Mouse (Mus musculus) monocyte, adult 2 months (primary cell): ENCODE data around the gene Slc48a1.

Source experiments
- DNase-seq, 2 experiments: peaks; one replicate each; pipeline ENCODE4 v3.0.0; 2022; ENCODE audit warnings: low spot score in 2 of 2, low read depth in 1 of 2

Slc48a1 gene

DNA sequence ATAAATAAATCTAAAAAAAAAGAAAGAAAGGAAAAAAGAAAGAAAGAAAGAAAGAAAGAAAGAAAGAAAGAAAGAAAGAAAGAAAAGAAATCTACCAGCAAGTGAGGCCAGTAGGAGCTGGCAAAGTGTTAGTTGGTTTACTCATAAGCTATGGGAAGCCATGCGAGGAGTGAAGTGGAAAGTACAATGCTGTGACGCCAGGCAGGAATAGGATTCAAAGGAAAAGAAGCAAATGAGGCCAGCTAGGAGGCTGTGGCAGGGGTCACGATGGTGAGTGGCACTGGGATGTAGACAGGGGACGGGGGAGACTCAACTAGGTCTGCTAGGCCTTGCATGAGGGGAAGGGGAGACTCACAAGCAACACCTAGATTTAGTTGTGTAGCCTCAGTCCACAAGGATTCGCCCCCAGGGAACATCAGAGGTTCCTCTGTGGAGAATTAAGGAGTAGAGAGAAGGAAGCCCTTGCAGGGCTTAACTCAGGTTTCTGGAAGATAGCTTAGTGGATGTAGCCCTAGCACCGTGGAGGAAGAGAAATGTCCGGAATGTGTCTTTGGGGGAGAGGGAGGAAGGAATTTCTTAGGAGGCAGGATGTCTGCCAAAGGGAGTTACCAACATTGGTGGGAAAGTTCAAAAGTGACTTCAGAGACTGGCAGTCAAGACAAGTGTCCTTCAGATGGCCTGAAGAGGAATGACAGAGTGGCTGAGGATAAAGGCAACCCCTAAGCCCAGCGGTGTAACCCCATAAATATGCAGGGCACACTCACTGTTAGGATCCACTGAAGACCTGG is at the start of gene Slc48a1:
TSS of gene Slc48a1 (plus strand) at position 210 of the 788 bp plus-strand sequence.
- DNase-seq: no peak

DNA sequence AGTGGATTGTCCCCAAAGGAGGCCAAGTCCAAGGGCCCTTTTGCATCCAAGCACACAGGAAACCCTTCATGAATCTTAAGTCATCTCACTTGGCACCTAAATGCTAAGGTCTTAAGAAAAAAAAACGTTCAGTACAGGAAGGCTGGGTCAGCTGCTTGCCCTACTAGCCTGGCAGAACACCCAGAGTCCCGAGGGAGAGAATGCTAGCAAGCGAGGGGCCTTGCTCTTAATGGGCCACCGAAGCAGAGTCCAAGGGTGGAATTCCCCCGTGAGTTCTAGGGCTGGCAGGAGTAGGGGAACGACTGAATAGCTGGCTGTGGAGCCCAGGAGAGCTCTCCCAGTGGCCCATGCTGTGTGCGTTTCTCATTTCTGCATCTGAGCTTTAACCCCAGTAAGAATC is 49.5 kb upstream of the Slc48a1 start:
- no peak for DNase-seq

DNA sequence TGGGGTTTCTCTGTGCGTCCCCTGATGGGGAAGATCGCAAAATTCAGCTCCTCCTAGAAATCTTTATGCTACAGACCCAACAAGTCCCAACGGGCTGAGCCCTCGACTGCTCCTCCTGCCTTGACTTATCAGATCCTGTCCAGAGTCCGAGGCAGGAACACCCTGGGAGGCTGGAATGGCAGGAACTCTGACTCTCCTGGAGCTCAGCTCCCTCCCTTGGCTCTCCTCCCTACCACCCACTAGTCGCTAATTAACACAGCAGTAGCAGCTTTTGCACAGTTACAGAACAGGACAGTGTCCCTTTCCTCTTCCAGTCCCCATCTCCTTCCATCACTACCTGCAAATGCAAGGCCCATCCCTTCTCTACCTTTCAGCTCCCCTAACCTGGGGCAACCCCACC is 48.0 kb upstream of the Slc48a1 start:
- no peak for DNase-seq

DNA sequence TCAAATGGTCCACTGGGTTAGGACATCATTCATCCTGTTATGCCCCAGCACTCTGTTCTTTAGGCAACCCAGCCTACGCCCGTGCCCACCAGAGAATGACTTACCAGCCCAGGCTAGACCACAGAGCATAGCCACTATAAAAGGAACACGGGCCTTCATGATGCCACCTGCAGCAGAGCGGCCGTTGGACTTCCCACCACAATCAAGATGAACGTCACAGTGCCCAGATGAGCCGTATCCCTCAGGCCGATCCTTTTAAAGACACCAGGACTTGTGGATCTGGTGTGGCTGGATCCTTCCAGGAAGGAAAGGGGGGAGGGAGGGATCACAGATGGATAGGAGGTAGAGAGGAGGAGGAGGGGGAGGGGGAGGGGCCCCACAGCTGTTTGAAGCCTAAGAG is 47.2 kb upstream of the Slc48a1 start, which contains the start of gene Endou:
TSS of gene Endou (minus strand) at position 229 of the 400 bp plus-strand sequence.
- DNase-seq: no peak

DNA sequence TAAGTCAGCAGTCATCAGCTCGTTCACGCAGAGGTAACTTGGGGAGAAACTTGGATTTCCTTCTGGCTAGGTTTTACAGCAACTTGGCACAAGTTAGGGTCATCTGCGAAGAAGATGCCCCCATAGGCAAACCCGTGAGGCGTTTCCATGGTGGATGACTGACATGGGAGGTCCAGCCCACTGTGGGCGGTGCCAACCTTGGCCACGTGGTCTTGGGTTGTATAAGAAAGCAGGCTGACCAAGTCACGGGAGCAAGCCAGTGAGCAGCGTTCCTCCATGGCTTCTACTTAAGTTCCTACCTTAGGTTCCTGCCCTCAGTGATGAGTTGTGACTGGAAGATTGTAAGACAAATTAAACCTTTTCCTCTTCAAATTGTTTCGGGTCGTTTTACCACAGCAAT is 46.3 kb upstream of the Slc48a1 start:
- DNase-seq: no peak

DNA sequence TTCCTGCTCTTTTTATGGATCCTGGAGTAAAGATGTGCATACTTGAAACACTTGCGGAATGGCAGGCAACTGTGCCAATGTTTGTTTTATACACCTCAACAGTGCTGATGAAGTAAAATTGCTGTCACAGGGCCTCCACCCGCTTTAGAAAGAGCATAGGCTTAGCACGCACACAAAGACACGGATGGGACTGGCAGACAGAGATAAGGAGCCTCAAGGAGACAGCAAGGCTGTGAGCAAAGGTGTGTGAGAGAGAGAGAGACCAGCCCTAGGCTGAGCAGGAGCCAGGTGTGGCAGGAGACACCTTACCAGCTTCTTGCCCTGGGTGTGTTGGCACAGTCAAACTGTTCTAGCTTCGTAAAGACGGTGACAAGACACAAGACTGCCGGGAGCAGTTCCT is 39.4 kb upstream of the Slc48a1 start:
- no peak for DNase-seq

DNA sequence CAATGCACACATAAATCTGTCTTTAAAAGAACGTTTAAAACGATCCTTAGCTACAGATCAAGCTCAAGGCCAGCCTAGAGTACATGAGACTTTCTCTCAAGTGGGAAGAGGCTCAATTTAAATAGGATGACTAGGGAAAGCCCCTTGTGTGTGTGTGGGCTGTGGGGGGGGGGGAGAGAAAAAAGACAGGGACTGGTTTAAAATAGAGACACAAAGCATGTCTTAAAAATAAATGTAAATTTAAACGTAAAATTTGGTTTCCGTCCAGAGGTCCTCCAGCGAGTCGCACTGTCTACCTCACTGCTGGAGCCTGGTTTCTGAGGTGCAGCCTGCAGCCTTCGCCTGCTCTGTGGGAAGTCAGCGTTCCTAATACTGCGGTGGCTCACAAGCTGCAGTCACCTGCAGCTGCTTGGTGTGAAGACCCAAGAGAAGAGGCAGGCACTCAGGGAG is 38.0 kb upstream of the Slc48a1 start:
- no peak for DNase-seq

DNA sequence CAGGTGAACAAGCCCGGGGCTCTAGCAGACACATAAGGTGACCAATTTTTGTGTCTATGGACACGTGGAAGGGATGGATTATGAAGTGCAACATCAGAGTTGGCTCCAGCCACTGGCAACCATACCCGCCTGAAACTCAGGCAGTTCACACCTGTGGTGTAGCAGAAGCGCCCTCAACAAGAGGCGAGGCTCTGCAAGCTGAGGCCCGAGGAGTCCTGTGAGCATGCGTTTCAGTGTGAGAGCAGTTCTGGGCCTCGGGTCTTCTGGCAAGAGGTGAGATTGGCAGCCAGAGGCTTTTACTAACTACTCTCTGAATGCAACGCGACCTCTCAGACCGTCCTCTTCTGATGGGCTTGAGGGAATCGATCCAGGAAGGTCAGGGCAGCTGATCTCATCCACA is 36.7 kb upstream of the Slc48a1 start:
- no peak for DNase-seq

DNA sequence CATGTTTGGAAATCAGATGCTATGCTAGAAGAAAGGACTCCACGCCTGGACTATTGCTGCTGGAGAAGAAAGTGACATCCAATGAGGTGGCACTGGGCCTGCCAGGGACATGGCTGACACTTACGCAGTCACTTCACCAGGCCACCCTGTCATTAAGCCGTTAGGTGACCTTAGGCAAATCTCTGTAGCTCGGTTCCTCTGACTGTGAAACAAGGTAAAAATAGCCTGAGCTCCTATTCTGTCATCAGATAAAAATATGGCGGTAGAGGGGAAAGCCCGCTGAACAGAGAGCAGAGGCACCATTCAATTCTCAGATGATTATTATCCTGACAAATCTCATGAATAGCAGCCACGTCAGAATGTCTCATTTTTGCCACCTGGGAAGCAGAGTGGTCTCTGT is 36.2 kb upstream of the Slc48a1 start:
- DNase-seq: no peak

DNA sequence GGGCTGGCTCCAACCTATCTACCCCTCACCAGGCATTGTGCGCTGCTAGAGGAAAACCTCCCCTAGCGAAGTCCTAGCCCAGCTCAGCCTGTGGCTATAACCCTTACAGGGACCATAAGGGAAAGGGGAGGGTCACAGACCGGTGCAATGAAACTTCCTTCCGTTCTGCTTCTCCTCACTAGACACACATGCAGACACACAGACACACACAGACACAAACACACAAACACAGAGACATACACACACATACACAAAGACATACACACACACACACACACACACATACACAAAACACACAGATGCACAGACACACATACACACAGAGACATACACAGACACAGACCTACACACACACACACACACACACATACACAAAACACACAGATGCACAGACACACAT is 35.7 kb upstream of the Slc48a1 start:
- no peak for DNase-seq

DNA sequence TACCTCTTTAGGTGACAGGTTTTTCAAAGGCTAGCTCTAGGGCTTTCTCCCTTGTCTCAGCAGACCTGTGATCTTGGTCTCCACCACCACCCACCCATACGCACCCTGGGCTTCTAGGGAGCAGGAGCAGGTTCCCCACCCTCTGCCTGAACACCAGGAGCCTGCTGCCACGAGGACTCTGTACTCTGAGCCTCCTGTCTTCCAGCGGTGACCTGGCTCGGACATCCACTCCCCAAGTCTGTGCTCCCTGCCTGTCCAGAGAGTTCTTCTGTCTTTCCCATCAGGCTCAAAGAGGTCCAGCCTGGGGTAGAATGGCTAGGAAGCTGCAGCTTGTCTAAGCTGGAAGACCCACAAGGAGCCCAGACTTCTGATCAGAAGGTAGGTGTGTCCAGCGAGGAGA is 35.1 kb upstream of the Slc48a1 start:
- no peak for DNase-seq

DNA sequence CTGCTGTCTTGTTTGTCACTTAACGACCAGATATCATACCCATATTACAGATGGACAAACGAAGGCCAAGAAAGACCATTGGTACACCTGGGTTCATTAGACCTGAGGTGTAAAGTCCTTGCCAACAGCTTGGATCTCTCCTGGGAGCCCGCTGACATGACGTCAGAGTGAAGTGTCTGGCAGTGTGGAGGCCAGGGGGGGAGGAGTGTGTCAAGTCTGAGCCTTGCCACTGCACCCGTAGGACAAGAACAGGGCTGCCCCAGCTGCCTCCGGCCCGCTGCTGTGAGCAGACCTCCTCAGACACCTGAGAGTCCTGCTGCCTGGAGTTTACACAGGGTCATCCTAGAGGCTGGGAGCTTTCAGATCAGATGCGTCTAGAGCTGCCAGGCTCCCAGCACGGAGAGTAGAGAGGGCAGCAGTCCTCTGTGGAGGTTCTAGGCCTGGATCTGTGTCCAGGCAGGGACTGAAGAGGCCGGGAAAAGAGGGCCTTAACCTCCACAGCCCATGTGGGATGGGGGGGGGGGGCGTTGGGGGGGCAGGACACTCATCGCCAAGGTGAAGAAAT is 34.3 kb upstream of the Slc48a1 start:
- no peak for DNase-seq

DNA sequence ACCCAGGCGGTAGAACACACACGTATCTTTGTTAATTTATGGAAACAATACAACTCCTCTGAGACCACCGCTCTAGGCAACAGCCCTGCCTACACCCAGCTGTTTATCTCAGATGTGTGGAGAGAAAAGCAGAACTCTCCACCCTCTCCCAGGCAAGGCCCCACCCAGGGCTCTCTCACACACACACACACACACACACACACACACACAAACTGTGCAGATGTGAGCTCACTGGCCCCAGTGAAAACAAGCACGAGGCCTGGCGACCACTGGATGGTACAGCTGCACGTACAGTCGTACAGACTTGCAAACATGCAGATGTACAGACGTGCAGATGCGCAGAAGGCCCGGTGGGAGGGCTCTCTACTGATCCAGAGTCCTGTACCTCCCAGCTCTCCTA is 33.4 kb upstream of the Slc48a1 start:
- no peak for DNase-seq

DNA sequence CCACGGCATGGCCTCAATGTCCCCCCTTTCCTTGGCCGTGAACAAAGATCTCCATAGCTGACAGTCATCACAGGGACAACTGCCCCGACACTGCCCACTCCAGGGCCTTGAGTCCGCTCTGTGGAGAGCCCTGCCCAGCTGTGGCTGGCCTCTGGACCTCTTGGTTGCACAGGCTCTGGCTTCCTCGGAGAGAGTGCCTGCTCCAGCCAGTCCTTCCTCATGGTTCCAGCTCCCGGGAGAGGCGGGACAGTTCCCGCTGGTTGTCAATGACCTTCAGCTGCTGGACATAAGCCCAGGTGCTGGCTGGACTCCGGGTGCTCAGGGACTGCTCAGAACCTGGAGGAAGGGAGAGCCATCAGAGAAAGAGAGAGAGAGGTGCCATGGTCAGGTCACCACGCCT is 33.0 kb upstream of the Slc48a1 start:
- no peak for DNase-seq

DNA sequence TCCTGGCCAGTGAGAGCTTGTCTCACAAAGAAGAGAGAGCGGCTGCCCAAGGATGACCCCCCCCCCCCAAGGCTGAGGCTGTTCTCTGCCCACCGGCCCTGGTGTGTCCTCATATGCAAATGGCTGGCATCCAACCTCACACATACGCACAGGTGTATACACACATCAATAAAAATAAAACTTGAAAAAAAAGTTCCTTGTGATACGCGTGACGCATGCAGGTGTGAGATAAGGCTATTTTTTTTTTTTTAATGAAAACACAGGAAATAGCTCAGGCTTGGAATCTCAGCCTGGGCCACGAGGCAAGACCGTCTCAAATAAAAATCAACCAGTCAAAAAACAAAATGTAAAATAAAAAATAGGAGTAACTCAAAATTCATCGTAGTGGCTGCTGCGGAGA is 32.0 kb upstream of the Slc48a1 start:
- DNase-seq: no peak

DNA sequence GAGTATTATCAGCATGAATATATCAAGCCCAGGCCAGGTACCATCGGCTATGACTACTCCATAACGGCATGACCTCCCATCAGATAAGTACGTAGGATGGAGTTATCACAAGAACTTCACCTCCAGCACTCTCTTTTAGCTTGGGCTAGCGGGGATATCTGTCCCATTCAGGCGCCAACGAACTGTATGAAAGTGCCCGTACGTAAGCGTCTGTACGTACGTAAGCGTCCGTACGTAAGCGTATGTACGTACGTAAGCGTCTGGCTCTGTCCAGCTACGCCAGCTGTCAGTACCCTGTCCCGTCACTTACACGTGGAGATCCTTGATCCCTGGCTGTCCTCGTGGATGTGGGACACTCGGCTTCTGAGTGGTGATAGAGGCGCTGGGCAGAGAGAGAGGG is 31.6 kb upstream of the Slc48a1 start:
- DNase-seq: no peak

DNA sequence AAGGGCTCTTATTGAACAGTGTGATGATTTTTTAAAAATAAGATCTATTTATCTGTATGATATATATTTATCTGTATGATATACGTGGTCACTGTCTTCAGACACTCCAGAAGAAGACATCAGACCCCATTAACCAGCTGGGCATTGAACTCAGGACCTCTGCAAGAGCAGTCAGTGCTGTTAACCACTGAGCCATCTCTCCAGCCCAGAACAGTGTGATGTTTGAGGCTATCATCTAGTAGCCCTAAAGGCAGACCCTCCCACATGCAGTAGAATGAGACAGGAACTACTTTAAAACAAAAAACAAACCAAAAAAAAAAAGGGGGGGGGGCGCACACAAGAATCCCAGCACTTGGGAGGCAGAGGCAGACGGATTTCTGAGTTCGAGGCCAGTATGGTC is 30.8 kb upstream of the Slc48a1 start:
- DNase-seq: no peak

DNA sequence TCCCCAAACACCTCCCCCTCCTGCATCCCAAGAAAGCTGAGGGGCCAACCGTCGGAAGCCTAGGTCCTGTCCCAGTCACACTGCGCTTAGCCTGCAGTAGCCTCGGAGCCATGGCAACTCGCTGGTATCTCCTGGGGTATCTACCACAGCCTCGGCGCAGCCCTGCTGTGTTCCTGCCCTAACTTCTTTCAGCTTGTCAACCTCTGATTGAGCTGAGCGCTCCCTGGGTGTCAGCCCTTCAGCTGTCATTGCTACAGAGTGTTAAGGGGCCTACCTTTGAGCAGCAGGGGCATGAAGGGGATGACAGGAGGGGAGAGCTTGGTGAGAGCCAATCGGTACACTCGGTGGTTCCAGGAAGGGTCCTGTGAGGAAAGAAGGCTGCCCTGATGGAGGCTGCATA is 30.0 kb upstream of the Slc48a1 start:
- DNase-seq: no peak

DNA sequence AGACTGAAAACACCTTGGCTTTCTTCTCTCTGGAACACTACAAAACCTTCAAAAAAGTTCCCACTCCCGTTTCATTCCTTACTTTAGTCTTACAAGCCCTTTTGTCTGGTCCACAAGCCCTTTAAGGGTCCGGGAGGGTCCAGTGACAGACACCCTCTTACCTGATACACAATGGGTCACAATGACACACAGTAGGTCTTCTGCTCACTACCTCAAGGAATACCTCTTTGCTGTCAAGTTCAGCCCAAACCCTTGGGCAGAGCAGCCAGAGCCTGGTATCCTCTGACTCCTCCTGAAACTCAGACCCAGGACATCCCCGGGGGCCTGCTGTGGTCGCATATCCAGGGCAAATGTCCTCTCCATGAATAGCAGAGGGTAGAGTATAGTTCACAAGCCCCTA is 29.4 kb upstream of the Slc48a1 start:
- DNase-seq: no peak

DNA sequence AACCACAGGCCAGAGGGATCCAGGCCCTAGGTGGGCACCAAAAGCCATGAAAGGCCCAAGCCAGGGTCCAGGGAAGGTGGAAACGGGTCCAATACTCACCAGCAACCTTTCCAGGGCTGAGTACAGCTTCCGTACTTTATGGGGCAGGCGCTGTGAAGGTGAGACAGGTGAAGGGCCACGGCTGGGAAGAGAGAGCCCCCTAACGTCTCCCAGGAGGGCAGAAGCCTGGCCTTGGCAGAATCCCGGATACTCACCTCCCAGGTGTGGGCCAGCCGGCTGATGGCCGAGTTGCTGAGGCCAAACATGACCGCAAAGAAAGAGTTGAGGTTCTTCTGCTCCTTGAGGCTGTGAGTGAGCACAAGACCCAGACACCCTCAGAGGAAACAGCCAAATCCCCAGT is 28.9 kb upstream of the Slc48a1 start:
- no peak for DNase-seq

DNA sequence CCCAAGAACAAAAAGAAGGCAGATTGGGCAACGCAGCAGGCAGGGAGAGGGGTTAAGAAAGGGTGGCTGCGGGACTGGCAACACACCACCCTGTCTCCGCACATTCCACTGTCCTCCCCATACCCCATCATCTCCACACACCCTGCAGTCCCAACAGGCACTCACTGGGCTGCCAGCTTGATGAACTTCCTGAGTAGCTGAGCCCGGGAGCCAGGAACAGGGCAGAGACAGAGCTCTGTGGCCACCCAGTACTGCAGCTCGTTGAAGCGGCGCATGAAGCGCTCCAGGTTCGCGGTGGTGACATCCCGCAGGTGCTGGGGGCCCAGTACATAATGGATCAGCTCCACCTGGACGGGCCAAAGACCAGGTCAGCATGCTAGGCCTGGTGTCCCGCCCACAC is 28.5 kb upstream of the Slc48a1 start:
- DNase-seq: no peak

DNA sequence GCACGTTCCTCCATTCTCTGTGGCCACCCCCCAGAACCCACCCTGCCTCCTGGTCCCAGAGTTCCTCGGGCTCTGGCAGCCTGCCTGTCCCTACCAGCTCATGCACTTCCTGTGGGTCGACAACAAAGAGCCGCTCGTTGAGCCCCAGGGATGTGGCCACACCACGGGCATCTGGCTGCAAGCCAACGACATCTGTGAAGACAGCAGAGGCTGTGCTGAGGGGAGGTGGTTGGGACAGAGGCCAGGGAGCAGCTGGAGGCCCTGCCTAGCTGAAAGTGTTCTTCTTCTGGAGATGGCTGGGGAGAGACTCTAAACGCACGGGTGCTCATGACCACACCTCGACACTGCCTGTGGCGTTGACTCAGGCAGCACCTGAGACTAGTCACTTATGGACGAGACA is 27.6 kb upstream of the Slc48a1 start:
- DNase-seq: no peak

DNA sequence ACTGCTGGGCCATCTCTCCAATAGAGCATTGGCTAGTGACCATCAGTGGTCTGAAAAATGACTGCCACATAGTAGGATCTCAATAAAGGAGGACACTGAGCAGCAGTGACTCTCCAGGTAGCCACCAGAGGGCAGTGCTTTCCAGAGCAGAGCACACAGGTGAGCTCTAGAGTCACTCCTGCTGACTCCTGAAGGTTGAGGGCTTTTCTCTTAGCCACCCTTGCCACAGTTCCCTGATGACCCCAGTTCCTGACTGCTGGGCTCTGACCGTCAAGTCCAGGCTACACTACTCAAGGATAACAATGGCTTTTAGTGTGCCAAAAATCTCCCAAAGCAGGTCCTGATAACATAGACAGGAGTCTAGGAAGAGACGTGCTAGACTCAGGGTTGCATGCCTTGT is 26.6 kb upstream of the Slc48a1 start:
- no peak for DNase-seq
